Mouse (Mus musculus): ENCODE results near the gene Mical1. TPM values are rescaled to one million over a fixed set of nuclear protein-coding genes. Genes with fewer than 3 reads are reported as not detected.

Gene Mical1
- total and polyA plus RNA-seq, 3 experiments, result 1.3 to 15.7 TPM; not detected in 1

DNA sequence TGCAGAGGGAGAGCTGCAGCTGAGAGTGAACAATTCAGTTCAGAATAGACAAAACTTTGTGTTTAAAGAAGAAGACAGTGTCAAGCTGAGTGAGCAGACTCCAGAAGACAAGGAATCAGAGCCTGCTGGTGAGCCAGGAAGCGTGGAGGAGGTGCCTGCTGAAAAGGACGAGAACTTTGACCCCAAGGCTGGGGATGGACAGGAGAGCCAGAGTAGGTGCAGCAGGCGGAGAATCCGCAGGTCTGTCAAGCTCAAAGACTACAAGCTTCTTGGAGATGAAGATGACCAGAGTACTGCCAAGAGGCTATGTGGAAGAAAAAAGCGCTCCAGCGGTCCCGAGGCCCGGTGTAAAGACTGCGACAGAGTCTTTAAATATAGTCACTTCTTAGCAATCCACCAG is 24.5 kb upstream of the Mical1 start:
- no peak for DNase-seq (ENCODE audit: low read depth, low spot score)
- Histone ChIP-seq H3K79me2 (ENCODE audit: control insufficient read depth, insufficient read depth, low read length, poor library complexity) (peaks cover 17% of the 10 kb centered on the region), H3K9ac (ENCODE audit: control insufficient read depth, low read depth, low read length, poor library complexity, severe bottlenecking) (no peak overlapping the region), H3K4me1 (ENCODE audit: control insufficient read depth in 1 of 2, insufficient read depth in 2 of 2, low read length in 2 of 2) (peaks cover 4 to 27% of the 10 kb centered on the region in 2 experiments), H3K27me3 (ENCODE audit: control insufficient read depth in 1 of 2, insufficient read depth in 2 of 2, low read length in 2 of 2) (no peaks in the 10 kb centered on the region), H3K4me3 (ENCODE audit: control insufficient read depth in 1 of 2, insufficient read depth in 1 of 2, low read depth in 2 of 2, low read length in 2 of 2) (no peak overlapping the region), H3K27ac (ENCODE audit: control insufficient read depth, low read depth, low read length) (no peak overlapping the region), H3K36me3 (ENCODE audit: control insufficient read depth in 1 of 2, insufficient read depth in 2 of 2, low read length in 2 of 2) (peaks cover 0 to 16% of the 10 kb centered on the region in 2 experiments; a peak in 2 of 4 replicates), H3K9me3 (replicated peaks; ENCODE audit: insufficient read depth, low read length) (no peaks in the 10 kb centered on the region)
- TF ChIP-seq JUND (IDR thresholded peaks at IDR 0.05; ENCODE audit: low read depth, low read length) (no peak), POLR2A (IDR thresholded peaks at IDR 0.05; ENCODE audit: control insufficient read depth in 1 of 2, insufficient read depth in 1 of 2, low read depth in 1 of 2, low read length in 2 of 2, poor library complexity in 1 of 2) (no peak), POLR2AphosphoS2 (IDR thresholded peaks at IDR 0.05; ENCODE audit: low read length) (no peak), RCOR1 (IDR thresholded peaks at IDR 0.05; ENCODE audit: low read depth, low read length) (no peak)

DNA sequence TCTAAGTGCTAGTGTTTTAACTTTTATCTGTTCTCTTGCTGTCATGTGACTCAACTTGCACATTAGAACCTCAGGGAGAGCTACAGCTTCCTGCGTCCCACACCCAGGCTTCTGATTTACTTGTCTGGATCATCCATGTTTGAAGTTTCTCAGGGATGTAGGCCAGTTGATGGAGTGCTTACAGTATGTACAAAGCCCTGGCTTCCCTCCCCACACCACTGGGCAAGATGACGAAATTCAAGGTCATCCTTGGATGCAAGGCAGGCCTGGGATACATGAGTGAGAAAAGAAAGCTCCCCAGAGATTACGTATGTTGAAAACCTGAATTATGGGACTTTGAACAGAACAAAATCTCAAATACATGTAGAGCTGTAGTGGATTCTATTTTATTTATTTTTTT is 23.3 kb upstream of the Mical1 start:
- Histone ChIP-seq H3K9ac (ENCODE audit: control insufficient read depth, low read depth, low read length, poor library complexity, severe bottlenecking) (no peak overlapping the region), H3K4me1 (ENCODE audit: control insufficient read depth in 1 of 2, insufficient read depth in 2 of 2, low read length in 2 of 2) (peaks cover 4 to 26% of the 10 kb centered on the region in 2 experiments), H3K27ac (ENCODE audit: control insufficient read depth, low read depth, low read length) (no peak overlapping the region), H3K27me3 (ENCODE audit: control insufficient read depth in 1 of 2, insufficient read depth in 2 of 2, low read length in 2 of 2) (no peaks in the 10 kb centered on the region), H3K79me2 (ENCODE audit: control insufficient read depth, insufficient read depth, low read length, poor library complexity) (peaks cover 17% of the 10 kb centered on the region), H3K4me3 (ENCODE audit: control insufficient read depth in 1 of 2, insufficient read depth in 1 of 2, low read depth in 2 of 2, low read length in 2 of 2) (no peak overlapping the region), H3K36me3 (ENCODE audit: control insufficient read depth in 1 of 2, insufficient read depth in 2 of 2, low read length in 2 of 2) (peaks cover 0 to 16% of the 10 kb centered on the region in 2 experiments; a peak in 2 of 4 replicates), H3K9me3 (replicated peaks; ENCODE audit: insufficient read depth, low read length) (no peaks in the 10 kb centered on the region)
- TF ChIP-seq USF1 (IDR thresholded peaks at IDR 0.05; ENCODE audit: low read depth, low read length) (peak; percentile 33; the same call in 1 of the 2 replicates), POLR2AphosphoS2 (IDR thresholded peaks at IDR 0.05; ENCODE audit: low read length) (no peak)
- DNase-seq (ENCODE audit: low read depth, low spot score), result no peak

DNA sequence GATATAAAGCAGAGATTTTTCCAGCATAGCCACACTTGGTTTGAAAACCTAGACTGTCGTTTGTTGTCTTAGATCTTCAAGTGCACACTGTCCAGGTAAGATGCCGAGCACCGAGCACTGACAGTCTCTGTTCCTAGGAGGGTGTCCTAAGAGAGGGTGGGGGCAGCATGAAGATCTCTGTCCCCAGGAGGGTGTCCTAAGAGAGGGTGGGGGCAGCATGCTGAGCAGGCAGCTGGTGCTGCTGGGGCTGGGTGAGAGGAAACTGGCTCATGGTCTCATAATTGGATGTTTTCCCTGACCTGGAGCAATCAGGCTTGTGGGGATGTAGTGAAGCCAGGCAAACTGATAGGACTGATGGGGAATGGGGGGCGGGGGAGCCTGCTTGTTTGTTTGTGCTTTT is 16.1 kb upstream of the Mical1 start:
- no peaks in the 10 kb centered on the region for H3K9me3 ChIP-seq (replicated peaks; ENCODE audit: insufficient read depth, low read length)
- TF ChIP-seq GABPA (IDR thresholded peaks at IDR 0.05; ENCODE audit: low read depth, low read length) (no peak), CHD2 (IDR thresholded peaks at IDR 0.05; ENCODE audit: low read length) (no peak), ETS1 (IDR thresholded peaks at IDR 0.05; ENCODE audit: low read depth, low read length) (no peak), EP300 (IDR thresholded peaks at IDR 0.05; ENCODE audit: low read depth in 1 of 2, low read length in 2 of 2) (no peak), ZMIZ1 (IDR thresholded peaks at IDR 0.05; ENCODE audit: low read depth, low read length) (no peak), MYC (IDR thresholded peaks at IDR 0.05; ENCODE audit: low read depth, low read length) (no peak), MXI1 (IDR thresholded peaks at IDR 0.05; ENCODE audit: low read depth, low read length) (no peak), KAT2A (conservative IDR thresholded peaks at IDR 0.05; ENCODE audit: low read depth, low read length) (no peak), MAX (IDR thresholded peaks at IDR 0.05; ENCODE audit: low read length) (no peak), MYB (IDR thresholded peaks at IDR 0.05; ENCODE audit: low read depth, low read length) (no peak), ELF1 (IDR thresholded peaks at IDR 0.05; ENCODE audit: low read depth, low read length) (no peak)
- DNase-seq (ENCODE audit: low read depth, low spot score), result no peak
- H3K27me3 ChIP-seq (ENCODE audit: control insufficient read depth in 1 of 2, insufficient read depth in 2 of 2, low read length in 2 of 2), result no peaks in the 10 kb centered on the region
- peaks cover 0 to 6% of the 10 kb centered on the region in 2 experiments; a peak in 2 of 4 replicates for H3K4me1 ChIP-seq (ENCODE audit: control insufficient read depth in 1 of 2, insufficient read depth in 2 of 2, low read length in 2 of 2)
- H3K4me3 ChIP-seq (ENCODE audit: control insufficient read depth in 1 of 2, insufficient read depth in 1 of 2, low read depth in 2 of 2, low read length in 2 of 2), result no peak overlapping the region
- H3K36me3 ChIP-seq (ENCODE audit: control insufficient read depth in 1 of 2, insufficient read depth in 2 of 2, low read length in 2 of 2), result peaks cover 0 to 4% of the 10 kb centered on the region in 2 experiments; a peak in 1 of 4 replicates
- H3K9ac ChIP-seq (ENCODE audit: control insufficient read depth, low read depth, low read length, poor library complexity, severe bottlenecking), result no peak overlapping the region
- H3K79me2 ChIP-seq (ENCODE audit: control insufficient read depth, insufficient read depth, low read length, poor library complexity), result no peaks in the 10 kb centered on the region
- H3K27ac ChIP-seq (ENCODE audit: control insufficient read depth, low read depth, low read length), result no peak overlapping the region
